In the genomic region with DNA sequence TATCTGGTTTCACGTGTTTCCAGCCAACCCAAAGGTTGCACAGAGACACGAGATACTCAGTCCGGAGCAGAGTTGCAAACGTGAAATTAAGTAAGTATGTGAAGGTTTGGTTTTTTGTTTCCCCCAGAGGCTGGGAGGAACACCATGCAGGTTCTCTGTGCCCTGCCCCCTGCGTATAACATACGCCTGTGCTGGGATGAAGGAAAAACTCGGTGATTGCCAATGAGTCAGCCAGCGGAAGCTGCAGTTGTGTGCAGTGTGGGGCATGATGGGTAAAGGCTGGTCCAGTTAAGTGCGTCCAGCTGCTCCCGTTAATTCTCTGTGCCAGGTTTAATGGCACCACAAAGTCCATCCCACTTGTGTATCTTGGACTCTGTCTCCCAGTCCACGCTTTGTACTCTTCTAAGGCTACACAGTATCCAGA, we compare ENCODE assay signal across 10 mouse cellular contexts. TPM values are rescaled to one million over a fixed set of nuclear protein-coding genes. Genes with fewer than 3 reads are reported as not detected.
DNase-seq lines count a peak whose midpoint lies in the region; ATAC-seq and TF ChIP-seq lines count a peak whose summit lies in the region.
"Had no signal": no experiment of that assay in that cellular context is flagged by ENCODE, and none has a peak within 500 bp of the region (broad histone marks: within the 10 kb centered on the region; RNA-seq: fewer than 3 reads in every experiment).

No protein-coding gene starts in this region.

- no peak overlapping the region for H3K27ac ChIP-seq in forebrain, embryonic 13.5 days
- no peak overlapping the region for H3K27ac ChIP-seq in forebrain, postnatal 0 days (ENCODE audit: low read depth, low read length)
- H3K27ac ChIP-seq in midbrain, embryonic 16.5 days (ENCODE audit: low read length): no peak overlapping the region
- H3K27ac ChIP-seq in midbrain, embryonic 14.5 days (replicated peaks; ENCODE audit: low read depth, low read length): no peak overlapping the region
- 0 out of 2 replicates have a peak overlapping the region, but pooled peaks have one; percentile 38 for H3K27ac ChIP-seq in kidney, postnatal 0 days

- ATAC-seq in forebrain, embryonic 13.5 days: no peak
- ATAC-seq in forebrain, postnatal 0 days: no peak
- ATAC-seq in midbrain, embryonic 16.5 days: no peak
- ATAC-seq in midbrain, embryonic 14.5 days (ENCODE audit: low FRiP score, low TSS enrichment): no peak
- peak; percentile 70 for ATAC-seq in kidney, postnatal 0 days (replicated peaks; ENCODE audit: low FRiP score, low read depth)
- ATAC-seq in megakaryocyte-erythroid progenitor cell, adult 5-6 weeks (replicated peaks; ENCODE audit: low FRiP score, low TSS enrichment, poor library complexity, severe bottlenecking): no peak

- DNase-seq in forebrain, postnatal 0 days: no peak
- no peak for DNase-seq in midbrain, embryonic 14.5 days
- DNase-seq in kidney, postnatal 0 days (ENCODE audit: low spot score): peak; percentile 33
- DNase-seq in adipocyte (ENCODE audit: low spot score): no peak
- DNase-seq in adrenal gland, postnatal 25 days: no peak
- DNase-seq: cerebellum, postnatal 14 days; retina, postnatal 1 day had no signal

- 57% methylated on average over 11 of the region's 11 CpGs for WGBS in forebrain, embryonic 13.5 days
- WGBS in forebrain, postnatal 0 days: 49% methylated on average over 11 of the region's 11 CpGs
- WGBS in midbrain, embryonic 16.5 days: 70% methylated on average over 11 of the region's 11 CpGs
- 75% methylated on average over 11 of the region's 11 CpGs for WGBS in midbrain, embryonic 14.5 days
- WGBS in kidney, postnatal 0 days: 66% methylated on average over 11 of the region's 11 CpGs

- H3K4me1 ChIP-seq in forebrain, embryonic 13.5 days: 0 out of 2 replicates have a peak, but pooled peaks cover 8% of the 10 kb centered on the region
- no peaks in the 10 kb centered on the region for H3K4me1 ChIP-seq in forebrain, postnatal 0 days (ENCODE audit: insufficient read depth)
- H3K4me1 ChIP-seq in midbrain, embryonic 16.5 days (ENCODE audit: control insufficient read depth, insufficient read depth, low read length): peaks cover 6% of the 10 kb centered on the region
- no peaks in the 10 kb centered on the region for H3K4me1 ChIP-seq in midbrain, embryonic 14.5 days (ENCODE audit: control insufficient read depth, insufficient read depth, low read length)
- no peaks in the 10 kb centered on the region for H3K4me1 ChIP-seq in kidney, postnatal 0 days (replicated peaks; ENCODE audit: insufficient read depth, low read length)

- H3K9ac ChIP-seq in forebrain, embryonic 13.5 days: no peak overlapping the region
- H3K9ac ChIP-seq in forebrain, postnatal 0 days: no peak overlapping the region
- H3K9ac ChIP-seq in midbrain, embryonic 16.5 days (ENCODE audit: low read depth, low read length): no peak overlapping the region
- no peak overlapping the region for H3K9ac ChIP-seq in midbrain, embryonic 14.5 days (replicated peaks; ENCODE audit: low read length)
- no peak overlapping the region for H3K9ac ChIP-seq in kidney, postnatal 0 days (ENCODE audit: low read depth, low read length)

- H3K4me2 ChIP-seq in forebrain, embryonic 13.5 days: 0 out of 2 replicates have a peak overlapping the region, but pooled peaks have one; percentile 4
- no peak overlapping the region for H3K4me2 ChIP-seq in forebrain, postnatal 0 days (ENCODE audit: low read depth)
- H3K4me2 ChIP-seq in midbrain, embryonic 16.5 days (ENCODE audit: low read length): 0 out of 2 replicates have a peak overlapping the region, but pooled peaks have one; percentile 1
- no peak overlapping the region for H3K4me2 ChIP-seq in midbrain, embryonic 14.5 days (ENCODE audit: low read length)
- peak overlapping the region; percentile 13; the same call in 1 of the 2 replicates for H3K4me2 ChIP-seq in kidney, postnatal 0 days (ENCODE audit: low read length)

- no peak for TF ChIP-seq CTCF in forebrain, postnatal 0 days (IDR thresholded peaks at IDR 0.05; ENCODE audit: low read depth)
- TF ChIP-seq CTCF in kidney, postnatal 0 days (IDR thresholded peaks at IDR 0.05; ENCODE audit: low read depth): no peak

- no peak overlapping the region for H3K4me3 ChIP-seq in forebrain, embryonic 13.5 days
- H3K4me3 ChIP-seq in forebrain, postnatal 0 days (ENCODE audit: low read depth, low read length): no peak overlapping the region
- no peak overlapping the region for H3K4me3 ChIP-seq in midbrain, embryonic 16.5 days (ENCODE audit: low read depth, low read length)
- no peak overlapping the region for H3K4me3 ChIP-seq in midbrain, embryonic 14.5 days (replicated peaks; ENCODE audit: low read depth, low read length)
- no peak overlapping the region for H3K4me3 ChIP-seq in kidney, postnatal 0 days (replicated peaks; ENCODE audit: low read depth, low read length)

- 0 out of 2 replicates have a peak, but pooled peaks cover 3% of the 10 kb centered on the region for H3K9me3 ChIP-seq in forebrain, embryonic 13.5 days (replicated peaks)
- H3K9me3 ChIP-seq in forebrain, postnatal 0 days (ENCODE audit: low read length): 0 out of 2 replicates have a peak, but pooled peaks cover 4% of the 10 kb centered on the region
- peaks cover 4% of the 10 kb centered on the region; the same call in 1 of the 2 replicates for H3K9me3 ChIP-seq in midbrain, embryonic 16.5 days (replicated peaks; ENCODE audit: control insufficient read depth, low read length, poor library complexity, severe bottlenecking)
- peaks cover 4% of the 10 kb centered on the region for H3K9me3 ChIP-seq in midbrain, embryonic 14.5 days (ENCODE audit: control insufficient read depth, low read length)
- H3K9me3 ChIP-seq in kidney, postnatal 0 days (replicated peaks; ENCODE audit: low read length): no peaks in the 10 kb centered on the region

- H3K27me3 ChIP-seq in forebrain, embryonic 13.5 days: peaks cover 8% of the 10 kb centered on the region
- H3K27me3 ChIP-seq in forebrain, postnatal 0 days (ENCODE audit: insufficient read depth, low read length): no peaks in the 10 kb centered on the region; the same call in 1 of the 2 replicates
- H3K27me3 ChIP-seq in midbrain, embryonic 16.5 days (ENCODE audit: control insufficient read depth, insufficient read depth, low read depth, low read length): no peaks in the 10 kb centered on the region; the same call in 1 of the 2 replicates
- peaks cover 4% of the 10 kb centered on the region; the same call in 1 of the 2 replicates for H3K27me3 ChIP-seq in midbrain, embryonic 14.5 days (ENCODE audit: control insufficient read depth, insufficient read depth, low read length)
- no peaks in the 10 kb centered on the region for H3K27me3 ChIP-seq in kidney, postnatal 0 days (ENCODE audit: insufficient read depth, low read length)

- H3K36me3 ChIP-seq in forebrain, embryonic 13.5 days (ENCODE audit: poor library complexity, severe bottlenecking): no peaks in the 10 kb centered on the region
- H3K36me3 ChIP-seq in forebrain, postnatal 0 days (ENCODE audit: insufficient read depth): no peaks in the 10 kb centered on the region
- H3K36me3 ChIP-seq in midbrain, embryonic 16.5 days (ENCODE audit: control insufficient read depth, insufficient read depth, low read length): no peaks in the 10 kb centered on the region
- H3K36me3 ChIP-seq in midbrain, embryonic 14.5 days (ENCODE audit: control insufficient read depth, insufficient read depth, low read length): no peaks in the 10 kb centered on the region
- no peaks in the 10 kb centered on the region for H3K36me3 ChIP-seq in kidney, postnatal 0 days (ENCODE audit: insufficient read depth, low read length)

RNA-seq across cellular contexts. Expression of a gene that starts 4.4 kb away (rescaled TPM):
- 5.3 and 5.7 TPM in 2 replicates for polyA plus RNA-seq in forebrain, embryonic 13.5 days (2015; fragmentation: Nextera tagmentation; extraction: Ambion mirVana)
- total RNA-seq in forebrain, postnatal 0 days (2014; rRNA removed): 3.9 and 12.6 TPM in 2 replicates
- 12.7 and 14.9 TPM in 2 replicates for polyA plus RNA-seq in forebrain, postnatal 0 days (2015; fragmentation: Nextera tagmentation; extraction: Ambion mirVana)
- polyA plus RNA-seq in midbrain, embryonic 16.5 days (2015; fragmentation: Nextera tagmentation; extraction: Ambion mirVana): 12.6 and 13.2 TPM in 2 replicates
- polyA plus RNA-seq in midbrain, embryonic 14.5 days (2014; fragmentation: Nextera tagmentation; extraction: Ambion mirVana): 8.3 and 8.5 TPM in 2 replicates
- polyA plus RNA-seq in kidney, postnatal 0 days (2015; fragmentation: Nextera tagmentation; extraction: Ambion mirVana): 93.6 and 93.8 TPM in 2 replicates
- 40.1 and 61.6 TPM in 2 replicates for total RNA-seq in megakaryocyte-erythroid progenitor cell, adult 5-6 weeks (2014; fragmentation: Nextera tagmentation)
- 39.9 and 44.9 TPM in 2 replicates for total RNA-seq in megakaryocyte-erythroid progenitor cell, adult 5-6 weeks (2017)
- total RNA-seq in adrenal gland, postnatal 25 days (2021): 22.6 and 24.6 TPM in 2 replicates

Comparison
In these comparisons a context has a peak if more than half of its experiments do, and no peak if none do; other contexts are left out.
1. H3K4me2 ChIP-seq: peak in forebrain, embryonic 13.5 days (single experiment), midbrain, embryonic 16.5 days (single experiment) and kidney, postnatal 0 days (single experiment); none in forebrain, postnatal 0 days (single experiment) and midbrain, embryonic 14.5 days (single experiment).